Mouse (Mus musculus) forebrain, embryonic 10.5 days (tissue): Measurements from ENCODE around the gene Itga6. TPM values are rescaled to one million over a fixed set of nuclear protein-coding genes. Genes with fewer than 3 reads are reported as not detected.

Experiments
- DNase-seq: peaks from one replicate; pipeline ENCODE4 v3.0.0-alpha.2; 2017; ENCODE audit warnings: low spot score; ENCODE audit errors: extremely low spot score
- H3K27ac ChIP-seq: fragments of 300-500 bp; sonication (generic); 2 replicates; pipeline ENCODE4 v1.5.1; 2016; ENCODE audit warnings: mild to moderate bottlenecking
- H3K27me3 ChIP-seq: fragments of 300-500 bp; sonication (generic); 2 replicates; pipeline ENCODE4 v1.6.1; 2016; ENCODE audit warnings: mild to moderate bottlenecking; ENCODE audit not compliant: poor library complexity, severe bottlenecking
- H3K36me3 ChIP-seq: fragments of 300-500 bp; sonication (generic); replicated peaks from 2 replicates; pipeline ENCODE4 v1.6.1; 2016; ENCODE audit warnings: mild to moderate bottlenecking, moderate library complexity
- H3K4me1 ChIP-seq: fragments of 300-500 bp; sonication (generic); 2 replicates; pipeline ENCODE4 v1.6.1; 2016
- H3K4me3 ChIP-seq: fragments of 300-500 bp; sonication (generic); 2 replicates; pipeline ENCODE4 v1.5.1; 2016; ENCODE audit warnings: mild to moderate bottlenecking, moderate library complexity
- H3K9me3 ChIP-seq: fragments of 300-500 bp; sonication (generic); 2 replicates; pipeline ENCODE4 v1.6.1; 2016; ENCODE audit warnings: mild to moderate bottlenecking, moderate library complexity
- WGBS: fragments of 180-500 bp; shearing (Covaris S2); methylation state at CpG from one replicate; pipeline ENCODE4 v1.1.7; 2016; 5-methylcytosine and 5-hydroxymethylcytosine counted together
- polyA plus RNA-seq: library from polyadenylated mRNA; unstranded; fragments of >200 nt; fragmentation: Nextera tagmentation; extraction: Ambion mirVana; gene quantifications from 2 replicates; pipeline ENCODE4 v1.2.1, GENCODE M21; 2016

Gene Itga6
- polyA plus RNA-seq, 1 experiment from 2014 or later: 45.7 TPM

- peak overlapping the region; percentile 64 for H3K27ac ChIP-seq
- WGBS: 19% methylated on average over 5 of the region's 5 CpGs
- H3K36me3 ChIP-seq: peaks cover 21% of the 10 kb centered on the region
- no peaks in the 10 kb centered on the region for H3K9me3 ChIP-seq
- H3K4me3 ChIP-seq: no peak overlapping the region; the same call in 1 of the 2 replicates
- peaks cover 64% of the 10 kb centered on the region for H3K4me1 ChIP-seq
- peak; percentile 63 for DNase-seq
- H3K27me3 ChIP-seq: no peaks in the 10 kb centered on the region
Observed at GRCm38 (mm10) chr2:71815279-71815678, 69.9 kb downstream of the Itga6 start.

GRCm38 (mm10) chr2:71816391-71817041 lies 71.1 kb downstream of the Itga6 start:
- peak; percentile 43 for DNase-seq
- peaks cover 55% of the 10 kb centered on the region for H3K4me1 ChIP-seq

GRCm38 (mm10) chr2:71824146-71824545 lies 78.7 kb downstream of the Itga6 start:
- Histone ChIP-seq H3K27ac (no peak overlapping the region), H3K4me3 (no peak overlapping the region), H3K27me3 (no peaks in the 10 kb centered on the region), H3K9me3 (no peaks in the 10 kb centered on the region), H3K36me3 (peaks cover 72% of the 10 kb centered on the region), H3K4me1 (peaks cover 16% of the 10 kb centered on the region)
- WGBS: 85% methylated on average over 13 of the region's 13 CpGs
- DNase-seq: no peak

More at GRCm38 (mm10) chr2:71816391-71817041, 71.1 kb downstream of the Itga6 start:
- Histone ChIP-seq H3K27ac (peak overlapping the region; percentile 70), H3K27me3 (no peaks in the 10 kb centered on the region), H3K9me3 (no peaks in the 10 kb centered on the region), H3K36me3 (peaks cover 26% of the 10 kb centered on the region), H3K4me3 (no peak overlapping the region)
- WGBS: 44% methylated on average over 14 of the region's 14 CpGs

- DNase-seq: no peak
- Histone ChIP-seq H3K27ac (no peak overlapping the region), H3K4me3 (no peak overlapping the region), H3K4me1 (peaks cover 16% of the 10 kb centered on the region), H3K27me3 (no peaks in the 10 kb centered on the region), H3K36me3 (peaks cover 64% of the 10 kb centered on the region), H3K9me3 (no peaks in the 10 kb centered on the region)
- 83% methylated on average over 13 of the region's 13 CpGs for WGBS
Observed at GRCm38 (mm10) chr2:71827711-71828110, 82.3 kb downstream of the Itga6 start.

- Histone ChIP-seq H3K4me3 (no peak overlapping the region), H3K27ac (no peak overlapping the region), H3K36me3 (peaks cover 58% of the 10 kb centered on the region), H3K27me3 (no peaks in the 10 kb centered on the region), H3K9me3 (no peaks in the 10 kb centered on the region), H3K4me1 (peaks cover 16% of the 10 kb centered on the region)
- 72% methylated on average over 11 of the region's 11 CpGs for WGBS
- DNase-seq: no peak
Observed at GRCm38 (mm10) chr2:71828928-71829327, 83.5 kb downstream of the Itga6 start.

GRCm38 (mm10) chr2:71833626-71834025 lies 88.2 kb downstream of the Itga6 start:
- Histone ChIP-seq H3K4me3 (no peak overlapping the region), H3K4me1 (peaks cover 10% of the 10 kb centered on the region), H3K36me3 (peaks cover 52% of the 10 kb centered on the region), H3K27ac (no peak overlapping the region), H3K9me3 (no peaks in the 10 kb centered on the region), H3K27me3 (no peaks in the 10 kb centered on the region)
- no peak for DNase-seq
- 85% methylated on average over 6 of the region's 6 CpGs for WGBS

- Histone ChIP-seq H3K9me3 (no peaks in the 10 kb centered on the region), H3K4me3 (no peak overlapping the region), H3K27me3 (no peaks in the 10 kb centered on the region), H3K36me3 (peaks cover 54% of the 10 kb centered on the region), H3K27ac (no peak overlapping the region), H3K4me1 (peaks cover 6% of the 10 kb centered on the region)
- 84% methylated on average over 7 of the region's 7 CpGs for WGBS
- no peak for DNase-seq
Observed at GRCm38 (mm10) chr2:71834371-71834770, 89.0 kb downstream of the Itga6 start.

GRCm38 (mm10) chr2:71835556-71835955 lies 90.1 kb downstream of the Itga6 start:
- H3K27me3 ChIP-seq: no peaks in the 10 kb centered on the region
- no peak for DNase-seq
- no peak overlapping the region for H3K27ac ChIP-seq
- H3K36me3 ChIP-seq: peaks cover 63% of the 10 kb centered on the region
- H3K4me1 ChIP-seq: peaks cover 6% of the 10 kb centered on the region
- 88% methylated on average over 8 of the region's 8 CpGs for WGBS
- no peak overlapping the region for H3K4me3 ChIP-seq
- H3K9me3 ChIP-seq: no peaks in the 10 kb centered on the region

GRCm38 (mm10) chr2:71836232-71836631 lies 90.8 kb downstream of the Itga6 start:
- Histone ChIP-seq H3K27me3 (no peaks in the 10 kb centered on the region), H3K27ac (no peak overlapping the region), H3K9me3 (no peaks in the 10 kb centered on the region), H3K4me3 (no peak overlapping the region), H3K4me1 (peaks cover 6% of the 10 kb centered on the region), H3K36me3 (peaks cover 65% of the 10 kb centered on the region)
- no peak for DNase-seq
- 91% methylated on average over 4 of the region's 4 CpGs for WGBS

GRCm38 (mm10) chr2:71837261-71837660 lies 91.8 kb downstream of the Itga6 start:
- no peaks in the 10 kb centered on the region for H3K27me3 ChIP-seq
- DNase-seq: no peak
- no peak overlapping the region for H3K4me3 ChIP-seq
- H3K4me1 ChIP-seq: peaks cover 6% of the 10 kb centered on the region
- H3K27ac ChIP-seq: no peak overlapping the region
- 75% methylated on average over 4 of the region's 4 CpGs for WGBS
- no peaks in the 10 kb centered on the region for H3K9me3 ChIP-seq
- peaks cover 69% of the 10 kb centered on the region for H3K36me3 ChIP-seq

GRCm38 (mm10) chr2:71837791-71838190 lies 92.4 kb downstream of the Itga6 start:
- Histone ChIP-seq H3K27me3 (no peaks in the 10 kb centered on the region), H3K36me3 (peaks cover 74% of the 10 kb centered on the region), H3K9me3 (no peaks in the 10 kb centered on the region), H3K27ac (no peak overlapping the region), H3K4me1 (peaks cover 6% of the 10 kb centered on the region), H3K4me3 (no peak overlapping the region)
- peak; percentile 62 for DNase-seq
- 47% methylated on average over 6 of the region's 6 CpGs for WGBS

- peaks cover 99% of the 10 kb centered on the region for H3K36me3 ChIP-seq
- no peak for DNase-seq
- no peaks in the 10 kb centered on the region for H3K9me3 ChIP-seq
- 88% methylated on average over 9 of the region's 9 CpGs for WGBS
- H3K4me3 ChIP-seq: no peak overlapping the region
- H3K4me1 ChIP-seq: no peaks in the 10 kb centered on the region; the same call in 1 of the 2 replicates
- H3K27me3 ChIP-seq: no peaks in the 10 kb centered on the region
- H3K27ac ChIP-seq: no peak overlapping the region
Observed at GRCm38 (mm10) chr2:71843316-71843715, 97.9 kb downstream of the Itga6 start.

- DNase-seq: no peak
- no peaks in the 10 kb centered on the region; the same call in 1 of the 2 replicates for H3K4me1 ChIP-seq
- H3K9me3 ChIP-seq: no peaks in the 10 kb centered on the region
- H3K4me3 ChIP-seq: no peak overlapping the region
- peaks cover 99% of the 10 kb centered on the region for H3K36me3 ChIP-seq
- WGBS: 92% methylated on average over 6 of the region's 6 CpGs
- H3K27ac ChIP-seq: no peak overlapping the region
- no peaks in the 10 kb centered on the region for H3K27me3 ChIP-seq
Observed at GRCm38 (mm10) chr2:71844906-71845305, 99.5 kb downstream of the Itga6 start.
